Mouse (Mus musculus) spleen, postnatal 14 days (tissue): ENCODE results near the gene Camk2g.
A peak's percentile ranks its signal among the peaks of the same experiment; 100 is the strongest.

ENCODE experiments used
- DNase-seq, 2 experiments: peaks; one replicate each; pipeline ENCODE4 v3.0.0; 2021 to 2022; ENCODE audit warnings: low spot score in 2 of 2

The Camk2g gene

DNA sequence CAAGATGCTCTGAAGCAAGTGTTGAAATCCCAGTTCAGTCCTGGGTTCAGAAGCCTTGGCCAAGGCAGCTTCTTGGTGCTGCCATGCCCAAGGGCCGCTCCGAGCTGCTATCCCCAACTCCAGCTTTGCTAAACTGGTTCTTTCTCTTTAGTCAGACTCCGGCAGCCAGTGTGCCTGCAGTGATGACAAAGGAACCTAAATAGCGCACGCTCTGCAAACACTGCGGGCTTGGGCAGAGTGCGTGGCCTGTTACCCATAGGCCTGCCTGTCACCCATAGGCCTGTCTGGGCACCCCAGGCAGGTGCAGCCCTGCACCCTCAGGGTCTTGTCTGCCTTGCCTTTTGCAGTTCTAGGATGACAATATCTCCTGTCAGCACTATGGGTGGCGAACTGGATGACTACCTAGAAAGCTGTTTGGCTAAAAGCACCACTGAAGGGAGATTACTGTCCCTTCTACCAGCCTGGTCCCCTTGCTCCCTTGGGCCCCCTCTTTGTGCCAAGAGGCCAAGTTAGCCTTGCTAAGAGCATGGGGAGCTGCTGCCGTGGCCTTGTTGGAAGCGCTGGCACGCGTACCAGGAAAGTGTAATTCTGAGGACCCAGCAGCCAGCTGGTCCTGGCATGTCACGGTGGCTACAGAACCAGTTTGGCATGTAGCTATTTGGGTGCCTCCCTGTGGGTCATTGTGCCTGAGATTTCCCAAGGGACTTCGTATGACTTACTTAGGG lies 12.4 kb upstream of the Camk2g start:
- no peak for DNase-seq

DNA sequence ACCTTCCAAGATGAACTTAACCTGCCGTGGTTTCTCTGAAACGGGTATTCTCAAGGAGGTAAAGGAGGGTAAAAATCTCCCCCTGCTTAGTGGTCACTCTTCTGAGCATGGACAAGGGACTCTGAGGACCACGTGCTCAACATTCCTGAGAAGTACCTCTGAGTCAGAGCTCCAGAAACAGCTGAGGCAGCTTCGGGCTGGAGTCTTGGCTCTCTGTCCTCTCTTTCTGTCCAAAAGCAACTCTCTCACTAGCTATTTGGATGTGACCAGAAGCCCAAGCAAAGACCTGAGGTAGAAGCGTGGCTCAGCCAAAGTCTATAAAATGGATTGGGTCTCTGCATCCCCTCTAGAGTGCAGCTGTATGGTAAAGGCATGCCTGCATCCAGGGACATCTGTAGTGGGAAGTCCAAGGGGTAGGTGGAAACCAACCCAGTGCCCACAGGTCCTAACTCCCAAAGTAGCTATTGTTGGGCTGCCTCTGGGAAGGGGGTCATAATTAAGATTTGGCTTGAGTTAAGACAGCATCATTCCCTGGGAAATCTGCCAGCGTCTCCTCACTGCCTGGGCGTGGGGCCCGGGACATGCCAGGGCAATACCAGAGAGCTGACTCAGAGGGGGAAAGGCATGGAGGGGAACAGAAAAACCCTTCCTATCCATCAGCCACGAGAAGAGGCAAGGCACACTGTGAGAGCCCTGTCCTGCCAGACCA lies 11.2 kb upstream of the Camk2g start:
- no peak for DNase-seq

- no peak for DNase-seq
These were observed 10.6 kb upstream of the Camk2g start for GRCm38 (mm10) chr14:20804481-20804880.

DNA sequence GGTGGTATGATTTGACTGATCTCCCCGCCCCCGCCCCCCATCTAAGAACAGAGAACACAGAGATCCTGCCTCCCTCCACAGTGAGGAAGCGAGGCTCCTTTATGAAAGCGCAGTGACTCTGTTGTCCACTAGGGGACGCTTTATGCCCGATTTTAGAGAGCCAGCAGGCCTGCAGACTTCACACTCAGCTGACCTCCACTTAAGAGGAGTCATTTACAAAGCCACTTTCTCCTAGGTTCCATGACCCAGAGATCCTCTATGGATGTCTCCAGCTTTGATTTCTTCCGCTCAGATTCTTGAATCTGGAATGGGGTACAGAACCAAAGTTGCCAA lies 9.7 kb upstream of the Camk2g start:
- peak; percentile 43 to 71 for DNase-seq

DNA sequence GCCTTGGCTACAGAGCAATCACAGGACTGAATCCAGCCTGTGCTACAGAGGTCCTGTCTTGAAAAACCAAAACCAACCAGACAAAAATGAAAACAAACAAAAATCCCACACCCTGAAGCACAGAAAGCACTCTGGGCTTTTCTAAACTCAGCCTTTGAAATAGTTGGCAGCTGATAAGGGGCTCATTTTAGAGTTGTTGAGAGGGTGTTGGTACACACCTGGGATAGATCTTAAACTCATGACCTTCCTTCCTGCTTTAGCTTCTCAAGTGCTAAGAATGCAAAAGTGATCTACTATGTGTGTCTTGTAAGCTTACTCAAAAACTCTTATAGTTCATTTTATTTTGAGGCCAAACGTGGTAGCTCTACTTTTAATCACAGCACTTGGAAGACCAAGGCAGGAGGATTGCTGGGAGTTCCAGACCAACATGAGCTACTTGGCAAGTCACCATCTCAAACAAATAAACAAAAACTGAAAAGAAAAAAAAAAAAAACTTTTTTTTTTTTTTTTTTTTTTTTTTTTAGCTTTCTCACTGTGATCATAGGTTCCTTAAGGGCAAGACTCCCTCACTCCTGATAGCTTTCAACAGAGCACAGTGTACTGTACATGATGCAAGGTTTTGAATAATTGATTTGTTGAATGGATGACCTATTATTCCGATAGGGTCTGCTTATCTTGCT lies 9.2 kb upstream of the Camk2g start:
- no peak for DNase-seq

GRCm38 (mm10) chr14:20798761-20799160 lies 4.9 kb upstream of the Camk2g start:
- peak; percentile 79 to 88 for DNase-seq

- no peak for DNase-seq
These were observed 4.4 kb upstream of the Camk2g start for GRCm38 (mm10) chr14:20798300-20798699.

DNA sequence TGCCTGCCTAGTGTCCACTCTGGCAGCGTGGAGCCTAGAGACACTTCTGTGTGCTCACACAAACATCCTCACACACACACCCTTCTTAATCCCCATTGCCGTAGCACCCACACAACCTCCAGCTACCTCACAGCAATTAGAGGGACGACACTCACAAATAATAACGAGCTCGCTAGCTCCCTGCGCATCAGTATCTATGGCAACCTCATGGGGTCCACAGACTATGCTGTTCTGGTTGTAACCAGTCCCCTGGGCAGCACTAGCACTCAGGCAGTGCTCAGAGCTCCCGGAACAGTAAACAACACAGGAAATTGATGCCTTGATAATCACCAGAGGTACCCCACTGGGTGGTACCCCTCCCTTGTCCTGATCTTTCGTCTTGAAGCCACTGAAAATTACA lies 2.8 kb upstream of the Camk2g start:
- no peak for DNase-seq

DNA sequence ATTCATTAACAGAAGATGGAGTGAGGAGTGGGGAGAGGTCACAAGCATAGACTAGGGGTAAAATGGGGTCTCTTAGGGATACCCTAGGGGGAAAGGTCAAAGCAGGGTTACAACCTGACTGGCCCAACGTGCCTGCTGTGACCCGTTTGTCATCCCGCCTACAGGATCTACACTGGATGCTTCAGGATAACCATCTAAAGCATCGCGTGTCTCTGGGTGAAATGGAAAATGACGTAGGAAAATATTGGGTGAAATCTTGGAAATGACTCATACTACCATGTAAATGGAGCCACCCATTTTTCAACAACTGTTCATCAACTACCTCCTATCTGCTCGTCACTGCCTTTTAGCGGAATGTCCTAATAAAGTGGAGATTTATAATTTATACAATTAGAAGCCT lies 2.3 kb upstream of the Camk2g start:
- DNase-seq, result no peak

DNA sequence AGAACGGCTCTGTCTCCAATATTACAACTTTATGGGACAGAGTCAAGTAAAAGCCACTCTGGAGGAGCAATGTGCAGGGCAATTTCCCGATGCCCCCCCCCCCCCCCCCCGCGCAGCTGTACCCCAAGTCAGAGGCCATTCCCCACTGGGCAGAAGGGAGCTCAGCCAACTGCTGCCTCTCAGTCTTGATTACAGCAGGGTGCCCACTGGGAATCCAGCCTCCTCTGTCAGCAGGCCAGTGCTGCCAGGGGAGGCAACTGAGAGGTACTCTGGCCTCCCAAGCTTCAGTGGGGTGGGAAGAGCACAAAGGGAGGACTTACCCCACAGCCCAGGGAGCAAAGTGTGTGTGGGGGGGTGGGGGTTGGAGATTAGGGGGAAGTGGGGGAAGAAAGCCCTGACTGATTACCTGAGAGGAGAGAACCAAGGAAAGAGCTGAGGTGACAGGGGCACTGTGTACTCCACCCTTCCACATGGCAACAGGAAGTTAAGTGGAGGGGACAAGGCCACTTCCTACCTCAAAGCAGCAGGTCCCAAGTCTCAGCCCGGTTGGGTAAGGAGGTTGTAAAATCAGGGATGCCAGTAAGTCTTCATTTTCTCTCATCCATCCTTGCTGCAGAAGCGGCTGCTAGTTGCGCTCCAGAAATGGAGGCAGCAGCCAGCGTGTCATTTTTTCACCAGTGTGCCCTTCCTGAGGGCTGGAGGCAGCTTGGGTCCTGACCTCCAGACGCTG lies 1.7 kb upstream of the Camk2g start:
- no peak for DNase-seq

- DNase-seq, result no peak
These were observed 701 bp upstream of the Camk2g start for GRCm38 (mm10) chr14:20794589-20794988.

DNA sequence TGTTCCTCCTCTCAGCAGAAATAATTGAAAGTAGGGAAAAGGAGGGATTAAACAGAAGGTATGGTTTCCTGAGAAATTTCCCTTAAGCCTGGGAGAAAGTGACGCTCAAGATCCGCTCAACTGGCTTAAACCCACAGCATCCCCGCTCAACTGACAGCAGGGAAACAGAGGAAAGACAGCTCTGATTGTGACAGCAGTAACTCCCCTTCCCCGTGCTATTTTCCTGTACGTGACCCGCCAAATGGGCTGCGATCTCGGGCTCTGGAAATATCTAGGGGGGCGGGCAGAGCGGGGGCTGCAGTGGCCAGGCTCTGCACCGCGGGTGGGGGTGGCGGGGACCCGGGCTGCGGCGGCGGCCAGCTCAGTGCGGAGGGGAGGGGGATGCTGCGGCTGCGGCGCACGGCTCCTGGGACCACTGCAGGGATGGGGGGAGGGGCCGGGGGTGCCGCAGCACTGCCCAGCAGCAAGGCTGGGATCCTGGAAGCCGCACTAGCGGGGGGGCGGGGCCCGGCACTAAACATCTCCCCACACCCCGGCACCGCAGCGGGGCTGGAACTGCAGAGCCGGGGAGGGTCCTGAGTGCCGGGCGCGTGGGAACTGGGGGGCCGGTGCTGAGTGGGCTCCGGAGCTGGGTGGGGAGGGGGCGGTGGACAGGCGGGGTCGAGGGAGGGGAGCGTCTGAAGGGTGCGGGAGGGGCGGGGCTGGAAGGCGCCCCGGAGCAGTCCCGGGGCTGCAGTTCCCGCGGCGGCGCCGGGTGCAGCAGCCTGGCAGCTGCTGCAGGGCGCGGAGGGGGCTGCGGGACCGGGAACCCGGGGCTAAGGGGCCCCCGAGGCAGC lies 748 bp downstream of the Camk2g start:
- DNase-seq, result no peak

DNA sequence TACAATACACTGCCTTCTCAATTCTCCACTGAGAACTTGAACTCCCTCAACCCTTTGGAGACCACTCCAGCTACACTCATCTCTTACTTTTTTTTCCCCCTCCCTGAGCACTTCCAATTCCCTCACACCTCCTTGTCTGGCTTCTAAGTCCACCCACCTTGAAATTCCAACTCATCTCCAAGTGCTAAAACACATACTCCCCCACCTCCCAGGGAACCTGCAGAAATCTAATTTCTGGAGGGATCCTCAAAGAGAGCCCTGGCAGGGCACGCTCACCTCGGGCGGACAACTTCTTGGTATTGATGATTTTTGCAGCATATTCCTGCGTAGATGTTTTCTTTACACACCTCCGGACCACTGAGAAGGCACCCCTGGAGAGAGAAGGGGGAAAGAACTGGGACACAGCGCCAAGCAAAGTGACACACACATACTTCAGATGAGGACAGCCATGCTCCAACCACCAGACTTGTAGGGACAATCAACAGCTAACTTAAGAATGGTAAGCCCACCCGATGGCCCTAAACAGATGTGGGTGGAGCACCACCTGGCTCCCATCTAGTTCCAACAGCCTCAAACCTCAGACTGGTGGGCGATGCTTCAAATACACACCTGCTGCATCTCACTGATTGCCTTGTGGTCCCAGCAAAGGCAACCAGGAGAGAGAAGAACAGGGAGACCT lies 1.5 kb downstream of the Camk2g start:
- DNase-seq, result no peak

DNA sequence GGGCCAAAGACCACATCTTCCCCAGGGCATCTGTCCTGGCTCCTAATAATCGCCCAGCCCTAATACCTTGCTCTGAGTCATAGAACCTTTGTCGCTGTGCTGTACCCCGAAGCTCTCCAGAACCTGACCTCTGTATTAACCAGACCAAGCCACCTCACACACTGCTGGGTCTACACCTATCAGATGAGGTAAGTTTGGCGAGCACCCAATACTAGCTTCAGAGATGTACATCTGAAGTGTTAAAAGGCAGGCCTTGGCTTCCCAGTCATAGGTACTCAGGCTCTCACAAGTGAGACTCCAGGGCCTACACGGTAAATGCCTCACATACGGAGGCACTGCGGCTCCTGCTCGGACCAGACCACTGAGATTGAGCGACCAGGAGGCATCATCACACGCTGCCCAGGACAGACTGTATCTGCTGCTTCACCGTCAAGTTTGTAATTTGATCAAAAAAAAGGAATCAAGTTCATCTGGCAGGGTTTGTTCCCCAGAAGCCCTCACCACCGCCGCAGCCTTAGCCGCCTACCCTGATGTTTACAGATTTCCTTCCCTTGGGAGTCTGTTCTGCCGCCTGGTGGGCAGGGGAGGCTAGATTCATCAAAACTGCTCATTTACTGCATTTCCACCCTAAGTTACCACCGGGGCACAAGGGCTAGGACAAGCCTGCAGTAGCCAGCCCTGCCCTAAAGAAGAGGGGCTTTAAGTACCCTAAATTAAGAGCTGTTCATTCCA lies 2.2 kb downstream of the Camk2g start:
- DNase-seq, result no peak

DNA sequence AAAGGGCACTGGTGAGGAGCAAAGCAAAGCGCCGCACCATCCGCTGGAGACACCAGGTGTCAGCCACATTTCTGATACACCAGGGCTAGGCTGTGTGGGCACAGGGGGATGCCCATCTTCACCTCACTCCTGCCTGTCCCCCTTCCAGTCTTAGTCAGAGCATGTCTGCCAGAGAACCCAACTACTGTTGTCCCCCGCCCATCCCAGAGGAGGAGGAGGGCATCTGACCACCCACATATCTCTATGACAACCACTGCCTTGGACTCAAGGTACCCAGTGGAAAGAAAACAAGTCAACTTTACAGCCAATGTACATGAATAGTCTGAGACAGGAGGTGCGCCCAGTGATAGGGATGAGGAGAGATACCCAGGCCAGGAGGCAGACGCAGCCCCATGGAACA lies 2.9 kb downstream of the Camk2g start:
- no peak for DNase-seq

GRCm38 (mm10) chr14:20790445-20790844 lies 3.4 kb downstream of the Camk2g start:
- no peak for DNase-seq

- DNase-seq, result no peak
These were observed 4.3 kb downstream of the Camk2g start for GRCm38 (mm10) chr14:20789593-20789992.

- DNase-seq, result no peak
These were observed 5.7 kb downstream of the Camk2g start for GRCm38 (mm10) chr14:20788151-20788550.

- DNase-seq, result no peak
These were observed 7.3 kb downstream of the Camk2g start for GRCm38 (mm10) chr14:20786611-20787015.

- no peak for DNase-seq
These were observed 7.9 kb downstream of the Camk2g start for GRCm38 (mm10) chr14:20786020-20786419.
